Mouse (Mus musculus): ENCODE results near the gene Ncor2.

Ncor2 gene

GRCm38 (mm10) chr5:125095525-125096175 lies 83.4 kb downstream of the Ncor2 start:
- no peak for DNase-seq (ENCODE audit: low read depth)

GRCm38 (mm10) chr5:125093795-125094194 lies 85.2 kb downstream of the Ncor2 start:
- DNase-seq (ENCODE audit: low read depth): no peak

- no peak for DNase-seq (ENCODE audit: low read depth)
Observed at GRCm38 (mm10) chr5:125088076-125088475, 90.9 kb downstream of the Ncor2 start.

DNA sequence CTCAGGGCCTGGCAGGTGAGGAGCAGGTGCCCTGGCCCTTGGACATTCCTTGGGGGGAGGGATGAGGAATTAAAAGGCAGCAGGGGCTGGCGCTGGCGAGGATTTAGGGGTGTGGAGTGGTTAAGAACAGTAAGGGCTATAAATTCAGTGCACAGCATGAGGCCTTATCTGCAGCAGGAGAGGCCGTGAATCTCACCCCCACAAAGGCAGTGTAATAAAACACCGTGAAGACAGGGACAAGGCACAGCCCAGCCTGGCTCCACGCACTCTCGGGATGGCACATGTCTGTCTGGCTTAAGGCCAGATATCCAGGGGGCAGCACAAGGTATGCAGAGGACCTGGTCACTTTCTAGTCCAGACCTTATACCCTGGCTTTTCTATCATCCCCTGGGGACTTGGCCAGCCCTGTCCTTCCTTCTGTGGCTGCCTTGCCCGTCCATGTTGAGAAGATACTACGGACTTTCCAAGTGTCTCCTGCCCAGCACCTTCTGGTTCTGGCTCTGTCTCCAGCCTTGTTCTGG lies 93.9 kb downstream of the Ncor2 start:
- no peak for DNase-seq (ENCODE audit: low read depth)

- DNase-seq (ENCODE audit: low read depth): no peak
Observed at GRCm38 (mm10) chr5:125083674-125084073, 95.3 kb downstream of the Ncor2 start.

DNA sequence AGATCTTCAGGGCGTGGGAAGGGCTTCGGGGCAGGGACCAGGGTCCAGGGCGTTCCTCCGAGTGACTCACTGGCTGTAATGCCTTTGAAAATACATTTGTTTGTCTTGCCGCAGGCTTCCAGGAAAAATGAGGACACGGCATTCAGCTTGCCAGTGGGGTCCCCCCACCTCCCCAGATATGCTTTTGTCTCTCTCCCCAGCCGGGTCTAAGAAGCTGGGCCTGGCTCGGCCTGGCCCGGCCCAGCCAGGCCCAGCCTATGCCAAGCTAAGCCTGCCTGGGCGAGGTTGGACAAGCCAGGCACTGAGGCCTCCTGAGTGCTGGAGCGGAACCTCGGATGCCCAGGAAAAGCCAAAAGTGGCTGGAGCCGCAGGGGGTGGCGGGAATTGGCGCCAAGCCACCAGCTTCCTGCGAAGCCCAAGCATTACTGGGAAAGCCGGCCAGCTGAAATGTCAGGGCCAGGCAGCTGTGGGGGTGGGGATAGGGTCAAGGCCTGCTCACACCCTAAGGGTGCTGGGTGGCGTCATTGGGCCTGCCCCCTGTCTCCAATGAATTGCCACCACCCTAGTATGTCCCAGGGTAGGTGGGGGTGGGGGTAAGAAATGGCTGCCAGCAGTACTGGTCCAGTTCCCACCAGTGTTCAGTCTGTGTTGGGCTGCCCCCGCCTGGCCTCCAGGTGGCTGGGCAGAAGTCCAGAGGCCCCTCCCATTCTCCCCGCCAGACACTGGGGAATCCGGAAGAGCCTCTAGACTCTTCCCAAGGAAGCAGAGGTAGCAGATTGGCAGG lies 97.5 kb downstream of the Ncor2 start:
- DNase-seq (ENCODE audit: low read depth): no peak

DNA sequence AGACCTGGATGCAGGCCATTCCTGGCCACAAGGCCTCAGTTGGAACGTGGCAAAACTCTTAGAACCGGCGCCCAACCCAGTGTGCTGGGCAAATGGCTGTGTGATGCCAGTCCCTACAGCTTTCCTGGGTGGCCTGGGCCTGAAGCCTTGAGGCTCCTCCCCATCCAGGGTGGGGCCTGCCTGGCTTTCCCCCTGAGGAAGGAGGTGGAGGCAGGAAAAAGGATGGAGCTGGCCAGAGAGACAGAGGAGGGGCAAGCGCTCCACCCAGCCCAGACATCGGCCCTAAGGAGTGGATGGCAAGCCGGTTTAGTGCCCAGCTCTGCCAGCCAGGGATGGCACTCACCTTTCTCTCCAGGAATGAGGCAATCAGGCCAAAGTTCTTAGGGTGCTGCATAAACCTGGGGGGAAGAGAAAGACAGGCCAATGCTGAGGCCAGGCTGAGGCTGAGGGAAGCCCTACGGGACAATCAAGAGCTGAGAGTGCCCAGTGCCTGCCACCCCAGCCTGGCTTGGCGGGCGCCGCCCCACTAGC lies 98.2 kb downstream of the Ncor2 start:
- DNase-seq (ENCODE audit: low read depth): no peak

DNA sequence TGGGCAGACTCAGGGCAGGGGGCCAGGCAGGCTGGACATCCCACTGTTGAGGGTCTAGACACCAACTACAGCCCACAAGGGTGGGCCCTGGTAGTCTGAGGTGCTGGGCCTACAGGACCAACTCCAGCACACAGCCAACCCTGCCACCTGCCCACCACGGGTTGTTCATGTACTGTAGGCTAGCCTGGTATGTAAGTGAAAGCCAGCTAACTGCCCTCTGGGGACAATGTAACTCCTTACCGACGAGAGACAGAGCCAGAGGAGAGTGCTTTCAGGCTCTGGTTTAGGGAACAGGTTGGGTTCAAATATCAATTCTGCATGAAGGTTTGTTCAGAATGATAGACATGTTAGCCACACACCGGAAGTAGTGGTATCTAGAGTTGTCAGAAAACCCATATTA lies 98.7 kb downstream of the Ncor2 start:
- no peak for DNase-seq (ENCODE audit: low read depth)

GRCm38 (mm10) chr5:125078220-125078619 lies 100.8 kb downstream of the Ncor2 start:
- DNase-seq (ENCODE audit: low read depth): no peak

GRCm38 (mm10) chr5:125076183-125076582 lies 102.8 kb downstream of the Ncor2 start:
- DNase-seq (ENCODE audit: low read depth): no peak

GRCm38 (mm10) chr5:125074571-125075171 lies 104.3 kb downstream of the Ncor2 start:
- no peak for DNase-seq (ENCODE audit: low read depth)

DNA sequence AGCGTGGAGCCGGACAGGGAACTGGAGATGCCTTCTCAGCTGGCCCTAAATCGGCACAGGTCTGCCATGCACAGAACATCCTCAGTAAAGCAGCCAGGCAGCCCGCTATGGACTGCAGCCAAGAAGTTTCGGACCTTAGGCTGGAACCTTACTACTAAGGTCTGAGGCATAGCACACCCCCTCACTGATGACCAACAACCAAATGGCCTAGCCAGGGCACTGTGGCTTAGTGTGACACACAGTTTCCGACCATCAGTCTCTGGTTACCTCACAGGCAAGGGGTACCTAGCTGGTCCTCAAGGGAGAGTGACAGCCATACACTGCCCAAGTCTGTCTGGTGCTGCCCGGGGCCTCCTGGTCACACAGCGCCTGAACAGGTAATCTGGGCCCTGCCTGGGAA lies 105.1 kb downstream of the Ncor2 start:
- no peak for DNase-seq (ENCODE audit: low read depth)

DNA sequence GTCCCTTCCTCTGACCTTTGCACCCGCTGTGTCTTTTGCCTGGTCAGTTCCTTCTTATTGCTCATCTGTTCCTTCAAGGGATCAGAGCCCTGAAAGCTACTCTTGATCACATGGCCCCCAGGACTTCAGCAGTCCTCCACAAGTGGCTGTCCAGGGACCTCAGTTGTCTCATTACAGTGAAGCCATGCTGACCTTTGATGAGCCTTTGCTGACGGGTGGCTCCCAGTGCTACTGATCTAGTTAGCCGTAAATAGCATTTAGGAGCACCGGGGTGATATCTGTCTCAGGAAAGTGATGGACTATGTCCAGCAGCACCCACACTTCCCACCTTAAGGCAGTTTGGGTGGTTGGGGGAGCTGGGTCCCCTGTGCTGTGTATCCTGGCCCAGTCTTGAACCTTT lies 105.7 kb downstream of the Ncor2 start:
- DNase-seq (ENCODE audit: low read depth): no peak

GRCm38 (mm10) chr5:125072425-125072824 lies 106.6 kb downstream of the Ncor2 start:
- DNase-seq (ENCODE audit: low read depth): no peak

- no peak for DNase-seq (ENCODE audit: low read depth)
Observed at GRCm38 (mm10) chr5:125071919-125072318, 107.1 kb downstream of the Ncor2 start.

DNA sequence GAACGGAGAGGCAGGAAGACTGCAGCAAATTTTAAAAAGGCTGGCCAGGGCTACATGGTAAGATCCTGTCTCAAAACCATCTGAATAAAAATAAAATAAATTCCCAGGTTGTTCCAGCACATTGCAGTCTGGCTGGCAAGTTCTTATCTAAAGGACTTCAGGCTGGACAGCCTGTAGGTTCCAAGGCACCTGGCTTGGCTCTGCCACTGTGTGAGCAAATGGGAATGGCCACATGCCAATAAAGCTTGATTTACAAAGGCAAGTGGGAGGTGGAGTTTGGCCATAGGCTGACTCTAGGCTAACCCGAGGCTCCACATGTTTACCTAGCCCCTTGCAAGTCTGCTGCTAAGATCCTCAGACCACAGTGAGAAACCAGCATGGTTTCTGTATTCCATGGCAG lies 108.6 kb downstream of the Ncor2 start:
- no peak for DNase-seq (ENCODE audit: low read depth)

- DNase-seq (ENCODE audit: low read depth): no peak
Observed at GRCm38 (mm10) chr5:125069916-125070315, 109.1 kb downstream of the Ncor2 start.

DNA sequence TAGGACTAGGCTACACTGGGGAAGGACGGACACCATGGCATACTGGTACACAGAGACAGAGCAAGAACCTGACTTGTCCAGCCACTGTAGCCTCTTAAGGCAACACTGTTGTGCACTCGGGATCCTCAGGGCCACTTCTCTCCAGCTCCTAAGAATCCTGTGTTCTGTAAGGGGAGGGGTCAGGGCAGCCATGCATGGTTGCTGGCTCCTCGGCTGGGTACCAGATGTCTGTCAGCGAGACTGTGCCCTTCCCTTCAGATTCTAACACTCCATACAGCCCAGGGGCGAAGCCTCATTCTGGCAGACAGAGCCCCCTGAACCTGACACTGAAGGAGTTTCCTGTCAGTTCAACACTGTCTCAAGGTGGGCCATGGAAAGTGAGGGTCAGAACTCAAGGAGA lies 109.6 kb downstream of the Ncor2 start:
- DNase-seq (ENCODE audit: low read depth): no peak

DNA sequence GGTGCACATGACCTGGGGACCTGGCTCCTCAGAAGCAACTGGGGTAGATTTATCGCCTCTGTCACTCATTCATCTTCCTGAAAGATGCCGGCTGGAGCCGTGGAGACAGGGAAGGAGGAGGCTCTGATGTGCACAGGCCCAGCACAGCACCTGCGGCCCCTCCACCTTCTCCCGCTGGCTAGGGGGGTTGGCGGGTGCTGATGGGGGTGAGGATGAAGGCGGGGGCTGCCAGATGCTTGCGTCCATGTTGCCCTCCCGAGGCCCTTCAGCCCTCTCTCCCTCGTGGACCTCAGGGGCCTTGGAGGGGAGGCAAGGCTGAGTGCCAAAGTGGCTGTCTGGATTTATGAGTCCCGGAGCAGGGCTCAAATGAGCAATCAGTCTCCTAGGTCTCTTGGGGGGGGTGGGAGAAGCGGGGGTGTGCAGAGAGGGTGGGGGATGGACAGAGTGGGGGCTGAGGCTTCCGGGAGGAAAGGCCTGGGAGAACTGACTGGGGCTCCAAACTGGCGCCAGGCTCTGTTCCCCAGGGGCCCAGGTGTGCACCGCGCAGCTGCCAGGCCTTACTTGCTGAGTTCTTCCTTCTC lies 110.6 kb downstream of the Ncor2 start:
- no peak for DNase-seq (ENCODE audit: low read depth)

GRCm38 (mm10) chr5:125067673-125068072 lies 111.3 kb downstream of the Ncor2 start:
- DNase-seq (ENCODE audit: low read depth): no peak

DNA sequence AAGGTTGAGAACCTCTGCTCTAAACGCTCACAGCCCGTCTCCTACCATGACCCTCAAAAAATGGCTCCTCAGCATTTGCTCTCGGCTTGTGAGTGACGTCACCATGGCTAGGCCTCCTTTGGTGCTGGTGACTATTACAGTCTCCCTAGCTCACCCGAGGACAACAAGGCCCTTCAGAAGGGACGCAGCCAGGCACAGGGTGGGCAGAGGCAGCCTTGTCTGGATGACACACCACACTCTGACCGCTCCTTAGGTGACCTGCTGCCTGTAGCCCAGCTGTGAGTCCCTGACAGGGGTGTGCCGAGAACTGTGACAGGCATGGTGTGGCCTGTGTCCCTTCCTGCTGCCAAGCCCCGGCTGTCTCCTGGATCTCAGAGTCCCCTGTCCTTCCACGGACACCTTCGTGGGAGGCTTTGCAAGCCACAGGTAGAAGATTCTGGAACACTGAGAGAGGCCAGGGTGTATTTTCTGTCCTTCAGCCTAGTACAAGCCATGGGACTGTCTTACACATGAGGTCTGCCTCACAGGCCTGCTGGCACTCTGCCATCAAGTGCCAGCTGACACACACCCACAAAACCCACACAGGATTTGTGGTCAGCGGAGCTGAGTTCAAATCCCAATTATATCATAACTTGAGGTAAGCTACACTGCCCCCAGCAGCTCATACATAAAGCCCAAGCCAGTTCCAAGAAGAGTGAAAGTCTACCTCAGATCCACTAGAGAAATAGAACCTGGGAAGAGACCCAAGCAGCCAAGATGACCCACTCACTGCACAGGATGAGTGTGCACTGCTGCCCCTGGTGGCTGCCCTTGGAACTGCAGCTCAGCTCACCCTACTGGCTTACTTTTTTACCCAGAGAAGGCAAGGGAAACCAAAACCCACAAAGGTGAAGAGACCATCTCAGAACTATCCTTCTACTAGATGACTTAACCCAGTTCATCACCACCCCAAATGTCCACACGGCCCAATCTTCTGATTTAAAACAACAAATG lies 112.2 kb downstream of the Ncor2 start:
- no peak for DNase-seq (ENCODE audit: low read depth)

Measured in c-Kit-positive CD71-negative TER-119-negative erythroid progenitor cells, embryonic 14.5 days (primary cell).